Mouse (Mus musculus) stomach, postnatal 0 days (tissue): ENCODE data around the gene Wdr24. TPM values are rescaled to one million over a fixed set of nuclear protein-coding genes. Genes with fewer than 3 reads are reported as not detected.
"Not testable (repeated sequence)": the region's sequence is repeated elsewhere in the genome, so short reads cannot be mapped to it uniquely, and the experiment has no call there.

Source experiments
- ATAC-seq: fragments of 200-750 bp; cut with Nextera tagmentation; 2 replicates; pipeline ENCODE4 v1.8.0; 2017; ENCODE audit not compliant: low FRiP score, low TSS enrichment
- DNase-seq: peaks from one replicate; pipeline ENCODE4 v3.0.0-alpha.2; 2016; ENCODE audit warnings: low spot score
- H3K27ac ChIP-seq: fragments of 300-500 bp; sonication (generic); replicated peaks from 2 replicates; pipeline ENCODE4 v1.5.1; 2014; ENCODE audit warnings: mild to moderate bottlenecking, control low read depth
- H3K27me3 ChIP-seq: fragments of 300-500 bp; sonication (generic); 2 replicates; pipeline ENCODE4 v1.6.1; 2014; ENCODE audit warnings: low read length; ENCODE audit not compliant: control insufficient read depth, insufficient read depth
- H3K36me3 ChIP-seq: fragments of 300-500 bp; sonication (generic); 2 replicates; pipeline ENCODE4 v1.6.1; 2014; ENCODE audit warnings: low read length, mixed read lengths; ENCODE audit not compliant: control insufficient read depth, insufficient read depth
- H3K4me1 ChIP-seq: fragments of 300-500 bp; sonication (generic); replicated peaks from 2 replicates; pipeline ENCODE4 v1.6.1; 2014; ENCODE audit warnings: antibody characterized with exemption; ENCODE audit not compliant: control insufficient read depth, insufficient read depth
- H3K4me2 ChIP-seq: fragments of 300-500 bp; sonication (generic); replicated peaks from 2 replicates; pipeline ENCODE4 v1.6.1; 2014; ENCODE audit warnings: low read depth, mild to moderate bottlenecking, control low read depth, moderate library complexity
- H3K4me3 ChIP-seq: fragments of 300-500 bp; sonication (generic); 2 replicates; pipeline ENCODE4 v1.5.1; 2014; ENCODE audit warnings: low read depth, low read length, control low read depth
- H3K9ac ChIP-seq: fragments of 300-500 bp; sonication (generic); 2 replicates; pipeline ENCODE4 v1.6.1; 2014; ENCODE audit warnings: mild to moderate bottlenecking, low read length, control low read depth, mixed read lengths
- H3K9me3 ChIP-seq: fragments of 300-500 bp; sonication (generic); 2 replicates; pipeline ENCODE4 v1.6.1; 2016; ENCODE audit warnings: low read length; ENCODE audit not compliant: control insufficient read depth
- CTCF ChIP-seq: IDR thresholded peaks from 2 replicates; pipeline ENCODE4 v1.5.1; 2016; ENCODE audit warnings: antibody characterized with exemption, low read depth, mild to moderate bottlenecking, moderate library complexity
- EP300 ChIP-seq: optimal IDR thresholded peaks from 2 replicates; pipeline ENCODE3; 2016; ENCODE audit warnings: antibody characterized with exemption
- WGBS: fragments of 180-500 bp; shearing (Covaris S2); extraction: QIAGEN DNeasy Blood & Tissue Kit; methylation state at CpG from one replicate; pipeline ENCODE4 v1.1.7; 2014; 5-methylcytosine and 5-hydroxymethylcytosine counted together
- polyA plus RNA-seq: library from polyadenylated mRNA; unstranded; fragments of >200 nt; fragmentation: Nextera tagmentation; extraction: Ambion mirVana; gene quantifications from 2 replicates; pipeline ENCODE4 v1.2.1, GENCODE M21; 2015

The Wdr24 gene
- polyA plus RNA-seq, 1 experiment from 2014 or later: 10.8 TPM

DNA sequence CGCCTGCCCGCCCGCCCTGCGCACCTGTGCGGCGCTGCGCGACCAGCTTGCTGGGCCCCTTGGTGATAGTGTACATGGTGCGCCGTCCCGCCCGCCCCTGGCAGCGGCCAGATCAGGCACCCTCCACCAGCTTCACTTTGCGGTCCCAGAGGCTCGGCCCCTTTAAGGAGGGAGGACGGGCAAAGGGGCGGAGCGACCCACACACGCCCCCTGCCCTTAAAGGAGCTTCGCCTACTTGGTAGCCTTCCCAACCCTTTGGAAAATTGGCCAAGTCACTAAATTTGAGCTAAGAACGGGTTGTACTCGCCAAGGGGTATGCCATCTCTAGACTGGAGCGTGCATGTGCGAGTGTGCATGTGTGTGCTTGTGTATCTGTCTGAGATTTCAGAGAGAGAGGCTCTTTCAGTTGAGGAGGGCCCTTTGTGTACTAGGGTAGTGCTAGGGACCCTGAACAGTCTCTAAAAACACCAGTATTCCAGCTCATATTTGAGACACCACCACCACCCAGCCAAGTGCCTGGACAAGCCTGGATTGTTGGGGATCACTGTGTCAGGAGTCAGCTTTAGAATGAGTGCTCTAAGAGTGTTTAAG, 45.3 kb downstream of the Wdr24 start, which contains the start of gene Mcrip2:
Gene Mcrip2 (minus strand): TSS at position 164 of the 591 bp plus-strand sequence.
- Histone ChIP-seq H3K4me3 (peak within 1 kb of the TSS; percentile 74), H3K27ac (peak within 1 kb of the TSS; percentile 86), H3K9ac (peak within 1 kb of the TSS; percentile 76), H3K27me3 (no peaks in the 10 kb centered on the region), H3K9me3 (no peaks in the 10 kb centered on the region), H3K36me3 (no peaks in the 10 kb centered on the region), H3K4me1 (peaks cover 8% of the 10 kb centered on the region; the same call in 1 of the 2 replicates), H3K4me2 (peak within 1 kb of the TSS; percentile 100)
- DNase-seq: peak; percentile 86
- peak; percentile 61 for ATAC-seq
- TF ChIP-seq CTCF (peak; percentile 42), EP300 (no peak)
- 0% methylated on average over 24 of the region's 24 CpGs for WGBS

DNA sequence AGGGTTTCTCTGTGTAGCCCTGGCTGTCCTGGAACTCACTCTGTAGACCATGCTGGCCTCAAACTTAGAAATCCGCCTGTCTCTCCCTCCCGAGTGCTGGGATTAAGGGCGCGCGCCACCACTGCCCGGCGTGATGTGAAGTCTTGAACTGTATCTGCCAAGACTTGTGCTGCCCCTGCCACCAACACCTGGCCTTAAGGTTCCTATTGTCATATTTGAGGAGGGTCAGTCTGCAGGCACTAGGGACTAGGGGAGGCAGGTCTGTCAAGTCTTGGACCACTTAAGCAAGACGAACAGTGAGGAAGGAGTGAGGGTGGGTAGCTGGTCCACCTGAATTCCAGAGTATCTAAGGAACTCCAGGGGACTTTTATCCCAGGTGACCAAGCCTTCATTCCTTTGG, 46.1 kb downstream of the Wdr24 start:
- TF ChIP-seq EP300 (no peak), CTCF (no peak)
- 83% methylated on average over 8 of the region's 8 CpGs for WGBS
- ATAC-seq: no peak

DNA sequence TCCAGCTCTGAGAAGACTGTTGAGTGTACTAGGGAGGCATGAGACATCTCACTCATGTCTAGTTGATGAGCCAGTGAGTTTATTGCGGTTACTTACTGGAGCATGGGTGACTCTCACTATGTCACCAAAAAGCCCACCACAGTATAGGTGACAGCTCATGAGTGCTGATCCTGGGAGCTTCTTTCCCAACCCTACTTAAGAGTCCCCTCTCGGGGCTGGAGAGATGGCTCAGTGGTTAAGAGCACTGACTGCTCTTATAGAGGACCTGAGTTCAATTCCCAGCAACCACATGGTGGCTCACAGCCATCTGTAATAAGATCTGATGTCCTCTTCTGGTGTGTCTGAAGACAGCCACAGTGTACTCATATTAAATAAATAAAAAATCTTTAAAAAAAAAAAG, 46.5 kb downstream of the Wdr24 start:
- Histone ChIP-seq H3K4me3 (no peak overlapping the region), H3K9ac (no peak overlapping the region), H3K4me2 (no peak overlapping the region), H3K36me3 (no peaks in the 10 kb centered on the region), H3K27ac (no peak overlapping the region), H3K27me3 (no peaks in the 10 kb centered on the region), H3K4me1 (peaks cover 10% of the 10 kb centered on the region; the same call in 1 of the 2 replicates), H3K9me3 (no peaks in the 10 kb centered on the region)
- DNase-seq (no peak), ATAC-seq (no peak)
- TF ChIP-seq EP300: no peak
- no peak for TF ChIP-seq CTCF
- WGBS: 89% methylated on average over 2 of the region's 2 CpGs

More for the DNA sequence above, 46.1 kb downstream of the Wdr24 start:
- no peak for DNase-seq
- Histone ChIP-seq H3K36me3 (no peaks in the 10 kb centered on the region), H3K9me3 (no peaks in the 10 kb centered on the region), H3K27me3 (no peaks in the 10 kb centered on the region), H3K4me3 (no peak overlapping the region), H3K9ac (no peak overlapping the region), H3K4me2 (no peak overlapping the region), H3K4me1 (peaks cover 10% of the 10 kb centered on the region; the same call in 1 of the 2 replicates), H3K27ac (no peak overlapping the region)

DNA sequence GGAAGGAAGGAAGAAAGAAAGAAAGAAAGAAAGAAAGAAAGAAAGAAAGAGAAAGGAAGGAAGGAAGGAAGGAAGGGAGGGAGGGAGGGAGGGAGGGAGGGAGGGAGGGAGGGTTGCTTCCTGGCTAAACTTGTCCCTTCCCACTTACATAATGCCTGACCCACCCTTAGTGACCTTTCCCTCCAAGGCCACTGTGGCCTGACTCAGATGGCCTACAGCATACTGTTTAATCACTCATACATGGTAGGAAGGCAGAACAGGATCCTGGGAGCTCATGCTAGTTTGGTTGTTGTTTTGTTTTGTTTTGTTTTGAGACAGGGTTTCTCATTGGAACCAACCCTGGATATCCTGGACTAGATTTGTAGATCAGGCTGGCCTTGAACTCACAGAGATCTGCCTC, 48.1 kb downstream of the Wdr24 start:
- not testable (repeated sequence) for H3K27ac ChIP-seq, H3K4me2 ChIP-seq, DNase-seq, H3K9ac ChIP-seq, H3K4me3 ChIP-seq, ATAC-seq, H3K9me3 ChIP-seq, H3K36me3 ChIP-seq, H3K27me3 ChIP-seq
- peaks cover 13% of the 10 kb centered on the region for H3K4me1 ChIP-seq

DNA sequence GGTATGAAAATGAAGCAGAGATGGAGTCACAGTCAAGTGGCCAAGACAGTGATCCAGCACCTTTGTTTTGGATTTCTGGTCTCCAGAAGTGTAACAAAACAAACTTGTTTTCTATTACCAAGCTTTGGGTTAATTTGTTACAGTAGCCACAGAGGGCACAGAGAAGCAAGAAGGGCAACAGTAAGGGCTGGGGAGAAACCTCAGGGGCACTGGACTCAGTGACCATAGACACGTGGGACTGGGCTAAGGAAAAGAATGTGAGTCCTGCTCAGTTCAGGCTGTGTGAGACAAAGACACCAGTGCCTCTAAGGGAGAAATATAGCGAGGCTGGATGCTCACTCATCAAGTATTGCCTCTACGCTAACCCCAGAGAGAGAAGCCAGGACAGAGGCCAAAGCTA, 49.2 kb downstream of the Wdr24 start:
- WGBS: 87% methylated on average over 3 of the region's 3 CpGs
- Histone ChIP-seq H3K27me3 (no peaks in the 10 kb centered on the region), H3K9ac (no peak overlapping the region), H3K4me3 (no peak overlapping the region), H3K4me1 (peaks cover 12% of the 10 kb centered on the region), H3K36me3 (no peaks in the 10 kb centered on the region), H3K27ac (no peak overlapping the region), H3K9me3 (no peaks in the 10 kb centered on the region), H3K4me2 (no peak overlapping the region)
- TF ChIP-seq CTCF: no peak
- TF ChIP-seq EP300: no peak
- DNase-seq (no peak), ATAC-seq (no peak)

DNA sequence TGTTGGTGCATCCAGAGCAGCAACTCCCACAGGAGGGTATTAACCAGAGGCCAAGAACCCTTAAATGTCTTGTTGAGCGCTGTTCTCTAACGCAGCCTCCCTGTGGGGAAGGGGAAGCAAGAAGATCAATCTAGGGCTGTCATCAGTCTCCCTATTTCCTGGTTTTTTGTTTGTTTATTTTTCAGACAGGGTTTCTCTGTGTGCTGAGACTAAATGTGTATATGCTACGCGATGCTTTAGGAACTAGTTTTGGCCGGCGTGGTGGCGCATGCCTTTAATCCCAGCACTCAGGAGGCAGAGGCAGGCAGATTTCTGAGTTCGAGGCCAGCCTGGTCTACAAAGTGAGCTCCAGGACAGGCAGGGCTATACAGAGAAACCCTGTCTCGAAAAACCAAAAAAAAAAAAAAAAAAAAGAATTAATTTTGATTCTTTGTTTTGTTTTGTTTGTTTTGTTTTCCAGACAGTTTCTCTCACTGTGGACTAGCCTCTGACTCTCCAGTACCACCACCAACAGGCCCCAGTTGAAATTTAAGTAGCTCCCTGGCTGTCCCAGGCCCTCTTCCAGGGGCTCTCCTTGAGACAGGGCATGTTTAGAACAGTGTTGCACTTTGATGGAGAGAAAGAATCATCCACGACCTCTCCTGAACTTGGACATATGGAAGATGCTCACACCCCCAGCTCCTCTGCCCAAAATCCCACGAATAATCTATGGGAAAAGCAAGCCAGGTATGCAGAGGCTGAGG, 50.1 kb downstream of the Wdr24 start:
- DNase-seq: no peak
- Histone ChIP-seq H3K27me3 (no peaks in the 10 kb centered on the region), H3K27ac (no peak overlapping the region), H3K4me1 (peaks cover 8% of the 10 kb centered on the region; the same call in 1 of the 2 replicates), H3K4me2 (peak overlapping the region; percentile 90; the same call in 1 of the 2 replicates), H3K9ac (no peak overlapping the region), H3K36me3 (0 out of 2 replicates have a peak, but pooled peaks cover 4% of the 10 kb centered on the region), H3K9me3 (no peaks in the 10 kb centered on the region), H3K4me3 (no peak overlapping the region)
- WGBS: 74% methylated on average over 11 of the region's 11 CpGs
- no peak for ATAC-seq
- TF ChIP-seq EP300 (no peak), CTCF (no peak)
